Comparison of ENCODE assay signal across 21 mouse cellular contexts in genomic region chr6:43851306-43851705, GRCm38 (mm10).
DNase-seq lines count a peak whose midpoint lies in the region; ATAC-seq and TF ChIP-seq lines count a peak whose summit lies in the region.
"Had no signal": no experiment of that assay in that cellular context is flagged by ENCODE, and none has a peak within 500 bp of the region (broad histone marks: within the 10 kb centered on the region; RNA-seq: fewer than 3 reads in every experiment).

No protein-coding gene starts in this region.

- peak; percentile 65 for DNase-seq in liver, adult 2 months (ENCODE audit: extremely low read depth, low read depth, low spot score)
- no peak for DNase-seq in liver, embryonic 11.5 days (ENCODE audit: low spot score)
- peak; percentile 14 for DNase-seq in large intestine, adult 2 months (ENCODE audit: low read depth, low spot score)
- DNase-seq in yolk sac, embryonic 10.5 days (ENCODE audit: low spot score) = peak; percentile 22
- DNase-seq in embryonic facial prominence, embryonic 10.5 days (ENCODE audit: low spot score) = no peak
- no peak for DNase-seq in frontal cortex, adult 2 months (ENCODE audit: extremely low spot score in 1 of 2, low spot score in 1 of 2)
- DNase-seq: adrenal gland, adult 2 months; adrenal gland, postnatal 10 days; adrenal gland, postnatal 25 days; cerebellum, adult 11 months; cerebellum, adult 18-20 months; cerebellum, adult 8-10 months; cerebellum, adult 9-11 months; cerebellum, postnatal 14 days; cerebellum, postnatal 36 days; embryo, embryonic 11 days had no signal

- H3K4me1 ChIP-seq in liver, adult 2 months (ENCODE audit: control insufficient read depth, insufficient read depth, low read length) = peaks cover 20% of the 10 kb centered on the region
- no peaks in the 10 kb centered on the region for H3K4me1 ChIP-seq in liver, embryonic 11.5 days (replicated peaks; ENCODE audit: control insufficient read depth, insufficient read depth, low read length)
- no peaks in the 10 kb centered on the region for H3K4me1 ChIP-seq in intestine, embryonic 16.5 days (ENCODE audit: control insufficient read depth, insufficient read depth, low read length)
- no peaks in the 10 kb centered on the region for H3K4me1 ChIP-seq in forebrain, embryonic 12.5 days
- no peaks in the 10 kb centered on the region for H3K4me1 ChIP-seq in embryonic facial prominence, embryonic 10.5 days
- H3K4me1 ChIP-seq: embryonic facial prominence, embryonic 12.5 days had no signal

- no peak overlapping the region for H3K9ac ChIP-seq in liver, adult 2 months (ENCODE audit: low read depth, low read length)
- H3K9ac ChIP-seq in liver, embryonic 11.5 days (ENCODE audit: low read depth, low read length) = no peak overlapping the region
- H3K9ac ChIP-seq in intestine, embryonic 16.5 days (ENCODE audit: low read depth, low read length) = no peak overlapping the region
- H3K9ac ChIP-seq in forebrain, embryonic 12.5 days = no peak overlapping the region
- H3K9ac ChIP-seq: embryonic facial prominence, embryonic 12.5 days had no signal

- H3K27ac ChIP-seq in liver, adult 2 months (replicated peaks; ENCODE audit: insufficient read depth, low read depth, low read length) = no peak overlapping the region; the same call in 1 of the 2 replicates
- no peak overlapping the region for H3K27ac ChIP-seq in liver, embryonic 11.5 days (ENCODE audit: low read depth, low read length)
- no peak overlapping the region for H3K27ac ChIP-seq in intestine, embryonic 16.5 days (ENCODE audit: low read length)
- H3K27ac ChIP-seq in forebrain, embryonic 12.5 days = no peak overlapping the region
- H3K27ac ChIP-seq in embryonic facial prominence, embryonic 10.5 days (replicated peaks) = no peak overlapping the region
- H3K27ac ChIP-seq: embryonic facial prominence, embryonic 12.5 days had no signal

- H3K27me3 ChIP-seq in liver, adult 2 months (ENCODE audit: control insufficient read depth, insufficient read depth, low read length) = no peaks in the 10 kb centered on the region
- H3K27me3 ChIP-seq in liver, embryonic 11.5 days (replicated peaks; ENCODE audit: control insufficient read depth, insufficient read depth, low read length) = no peaks in the 10 kb centered on the region
- H3K27me3 ChIP-seq in intestine, embryonic 16.5 days (replicated peaks; ENCODE audit: control insufficient read depth, insufficient read depth, low read length) = no peaks in the 10 kb centered on the region
- H3K27me3 ChIP-seq in forebrain, embryonic 12.5 days = no peaks in the 10 kb centered on the region
- H3K27me3 ChIP-seq in embryonic facial prominence, embryonic 10.5 days (replicated peaks; ENCODE audit: low read depth, poor library complexity, severe bottlenecking) = no peaks in the 10 kb centered on the region
- H3K27me3 ChIP-seq: embryonic facial prominence, embryonic 12.5 days had no signal

- no peak for TF ChIP-seq CTCF in liver, adult 2 months (IDR thresholded peaks at IDR 0.05; ENCODE audit: low read depth, low read length)

- no peak for ATAC-seq in liver, embryonic 11.5 days (replicated peaks; ENCODE audit: low FRiP score)
- ATAC-seq in intestine, embryonic 16.5 days = peak; percentile 97
- ATAC-seq in forebrain, embryonic 12.5 days (ENCODE audit: low FRiP score) = no peak
- ATAC-seq: forebrain, embryonic 14.5 days; forebrain, embryonic 16.5 days had no signal

- TF ChIP-seq POLR2A in liver, adult 2 months (IDR thresholded peaks at IDR 0.05; ENCODE audit: extremely low read depth, insufficient read depth, low read length) = no peak

- H3K36me3 ChIP-seq in liver, adult 2 months (ENCODE audit: control insufficient read depth, insufficient read depth, low read length) = no peaks in the 10 kb centered on the region
- no peaks in the 10 kb centered on the region for H3K36me3 ChIP-seq in liver, embryonic 11.5 days (ENCODE audit: control insufficient read depth, insufficient read depth, low read length)
- H3K36me3 ChIP-seq in intestine, embryonic 16.5 days (ENCODE audit: control insufficient read depth, insufficient read depth, low read length) = no peaks in the 10 kb centered on the region
- H3K36me3 ChIP-seq in forebrain, embryonic 12.5 days (replicated peaks) = no peaks in the 10 kb centered on the region
- no peaks in the 10 kb centered on the region for H3K36me3 ChIP-seq in embryonic facial prominence, embryonic 10.5 days (replicated peaks)
- H3K36me3 ChIP-seq: embryonic facial prominence, embryonic 12.5 days had no signal

- no peak overlapping the region for H3K4me2 ChIP-seq in liver, embryonic 11.5 days
- no peak overlapping the region for H3K4me2 ChIP-seq in intestine, embryonic 16.5 days (ENCODE audit: low read depth, low read length)
- no peak overlapping the region for H3K4me2 ChIP-seq in forebrain, embryonic 12.5 days
- H3K4me2 ChIP-seq: embryonic facial prominence, embryonic 12.5 days had no signal

- H3K9me3 ChIP-seq in liver, embryonic 11.5 days (ENCODE audit: control insufficient read depth, low read length) = no peaks in the 10 kb centered on the region
- no peaks in the 10 kb centered on the region for H3K9me3 ChIP-seq in intestine, embryonic 16.5 days (ENCODE audit: control insufficient read depth, low read length)
- H3K9me3 ChIP-seq in forebrain, embryonic 12.5 days = no peaks in the 10 kb centered on the region
- no peaks in the 10 kb centered on the region for H3K9me3 ChIP-seq in embryonic facial prominence, embryonic 10.5 days
- H3K9me3 ChIP-seq: embryonic facial prominence, embryonic 12.5 days had no signal

- no peaks in the 10 kb centered on the region for H3K79me2 ChIP-seq in liver, adult 2 months (ENCODE audit: control insufficient read depth, insufficient read depth, low read length)

- no peak overlapping the region for H3K4me3 ChIP-seq in liver, adult 2 months (ENCODE audit: insufficient read depth, low read depth, low read length)
- no peak overlapping the region for H3K4me3 ChIP-seq in liver, embryonic 11.5 days (ENCODE audit: low read depth, low read length)
- H3K4me3 ChIP-seq in intestine, embryonic 16.5 days (ENCODE audit: low read length) = no peak overlapping the region
- no peak overlapping the region for H3K4me3 ChIP-seq in forebrain, embryonic 12.5 days (replicated peaks)
- H3K4me3 ChIP-seq in embryonic facial prominence, embryonic 10.5 days = no peak overlapping the region
- H3K4me3 ChIP-seq: embryonic facial prominence, embryonic 12.5 days had no signal

- 52% methylated on average over 6 of the region's 6 CpGs for WGBS in liver, adult 2 months
- WGBS in liver, embryonic 11.5 days = 79% methylated on average over 6 of the region's 6 CpGs
- 75% methylated on average over 6 of the region's 6 CpGs for WGBS in intestine, embryonic 16.5 days
- WGBS in large intestine, adult 2 months = 41% methylated on average over 6 of the region's 6 CpGs
- 85% methylated on average over 6 of the region's 6 CpGs for WGBS in forebrain, embryonic 12.5 days
- 90% methylated on average over 6 of the region's 6 CpGs for WGBS in embryonic facial prominence, embryonic 10.5 days

Comparison
In these comparisons a context has a peak if more than half of its experiments do, and no peak if none do; other contexts are left out.
1. DNase-seq: peak in liver, adult 2 months (single experiment), large intestine, adult 2 months (single experiment) and yolk sac, embryonic 10.5 days (single experiment); none in liver, embryonic 11.5 days (single experiment), embryonic facial prominence, embryonic 10.5 days (single experiment) and frontal cortex, adult 2 months (0 of 2).